Mouse (Mus musculus) spleen, adult 2 months (tissue): ENCODE measurements around the gene Phb2.

Source experiments
- CTCF ChIP-seq: fragments of 200-500 bp; IDR thresholded peaks from 2 replicates; pipeline ENCODE4 v1.5.1; 2011; ENCODE audit warnings: mild to moderate bottlenecking, inconsistent platforms; ENCODE audit not compliant: insufficient read depth, insufficient read length, insufficient replicate concordance; ENCODE audit errors: extremely low read depth
- POLR2A ChIP-seq: fragments of 200-500 bp; IDR thresholded peaks from 2 replicates; pipeline ENCODE4 v1.6.1; 2011; ENCODE audit warnings: low read depth, low read length, inconsistent platforms

DNA sequence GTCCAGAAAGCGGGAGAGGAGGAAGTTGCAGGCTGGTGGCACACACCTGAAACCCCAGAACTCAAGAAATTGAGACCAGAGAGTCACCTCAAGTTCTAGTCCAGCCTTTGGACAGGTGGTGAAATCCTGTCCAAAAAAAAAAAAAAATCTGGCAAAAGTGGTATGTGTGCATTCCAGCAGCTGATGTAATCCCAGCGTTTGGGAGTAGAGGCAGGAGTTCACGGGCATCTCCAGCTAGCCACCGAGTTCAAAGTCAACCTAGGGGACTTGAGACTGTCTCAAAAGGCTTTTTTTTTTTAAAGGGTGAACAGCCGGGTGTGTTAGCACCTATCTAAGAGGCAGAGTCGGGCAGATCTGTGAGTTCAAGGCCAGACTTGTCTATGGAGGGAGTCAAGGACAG, 36.0 kb upstream of the Phb2 start:
- TF ChIP-seq POLR2A (no peak), CTCF (no peak)
